Mouse (Mus musculus): Measurements from ENCODE around the gene Tmod3. TPM values are rescaled to one million over a fixed set of nuclear protein-coding genes. Genes with fewer than 3 reads are reported as not detected.
"Not testable (repeated sequence)": the region's sequence is repeated elsewhere in the genome, so short reads cannot be mapped to it uniquely, and the experiment has no call there.

Gene Tmod3
- polyA plus RNA-seq, 1 experiment, result 110 TPM

GRCm38 (mm10) chr9:75511236-75511939, 48.1 kb downstream of the Tmod3 start:
- no peak overlapping the region for H3K27ac ChIP-seq (ENCODE audit: insufficient read depth, low read depth, low read length)
- H3K4me3 ChIP-seq (ENCODE audit: insufficient read depth, low read length), result no peak overlapping the region
- TF ChIP-seq POLR2A (IDR thresholded peaks at IDR 0.05; ENCODE audit: borderline replicate concordance, low read depth, low read length), result no peak
- no peak for TF ChIP-seq CTCF (IDR thresholded peaks at IDR 0.05; ENCODE audit: low read depth, low read length)
- H3K4me1 ChIP-seq (ENCODE audit: control insufficient read depth, insufficient read depth, low read length), result no peaks in the 10 kb centered on the region

GRCm38 (mm10) chr9:75504311-75504710, 55.1 kb downstream of the Tmod3 start:
- TF ChIP-seq POLR2A (IDR thresholded peaks at IDR 0.05; ENCODE audit: borderline replicate concordance, low read depth, low read length) (no peak), CTCF (IDR thresholded peaks at IDR 0.05; ENCODE audit: low read depth, low read length) (no peak)

GRCm38 (mm10) chr9:75498571-75498970, 60.9 kb downstream of the Tmod3 start:
- H3K4me3 ChIP-seq (ENCODE audit: insufficient read depth, low read length), result no peak overlapping the region
- TF ChIP-seq CTCF (IDR thresholded peaks at IDR 0.05; ENCODE audit: low read depth, low read length) (no peak), POLR2A (IDR thresholded peaks at IDR 0.05; ENCODE audit: borderline replicate concordance, low read depth, low read length) (no peak)
- H3K4me1 ChIP-seq (ENCODE audit: control insufficient read depth, insufficient read depth, low read length), result no peaks in the 10 kb centered on the region
- no peak overlapping the region for H3K27ac ChIP-seq (ENCODE audit: insufficient read depth, low read depth, low read length)

More at GRCm38 (mm10) chr9:75504311-75504710, 55.1 kb downstream of the Tmod3 start:
- Histone ChIP-seq H3K4me1 (ENCODE audit: control insufficient read depth, insufficient read depth, low read length) (no peaks in the 10 kb centered on the region), H3K27ac (ENCODE audit: insufficient read depth, low read depth, low read length) (no peak overlapping the region), H3K4me3 (ENCODE audit: insufficient read depth, low read length) (no peak overlapping the region)

- H3K4me1 ChIP-seq (ENCODE audit: control insufficient read depth, insufficient read depth, low read length), result no peaks in the 10 kb centered on the region
- TF ChIP-seq POLR2A (IDR thresholded peaks at IDR 0.05; ENCODE audit: borderline replicate concordance, low read depth, low read length) (no peak), CTCF (IDR thresholded peaks at IDR 0.05; ENCODE audit: low read depth, low read length) (no peak)
- no peak overlapping the region for H3K4me3 ChIP-seq (ENCODE audit: insufficient read depth, low read length)
- H3K27ac ChIP-seq (ENCODE audit: insufficient read depth, low read depth, low read length), result no peak overlapping the region
Measured at GRCm38 (mm10) chr9:75495945-75496344, 63.5 kb downstream of the Tmod3 start.

GRCm38 (mm10) chr9:75494407-75495005, 65.0 kb downstream of the Tmod3 start:
- Histone ChIP-seq H3K4me3 (ENCODE audit: insufficient read depth, low read length) (no peak overlapping the region), H3K27ac (ENCODE audit: insufficient read depth, low read depth, low read length) (no peak overlapping the region), H3K4me1 (ENCODE audit: control insufficient read depth, insufficient read depth, low read length) (no peaks in the 10 kb centered on the region)
- no peak for TF ChIP-seq CTCF (IDR thresholded peaks at IDR 0.05; ENCODE audit: low read depth, low read length)
- TF ChIP-seq POLR2A (IDR thresholded peaks at IDR 0.05; ENCODE audit: borderline replicate concordance, low read depth, low read length), result no peak

- not testable (repeated sequence) for H3K4me3 ChIP-seq (ENCODE audit: insufficient read depth, low read length); H3K27ac ChIP-seq (ENCODE audit: insufficient read depth, low read depth, low read length); H3K4me1 ChIP-seq (ENCODE audit: control insufficient read depth, insufficient read depth, low read length)
Measured at GRCm38 (mm10) chr9:75488255-75488654, 71.2 kb downstream of the Tmod3 start.

- Histone ChIP-seq H3K27ac (ENCODE audit: insufficient read depth, low read depth, low read length) (no peak overlapping the region), H3K4me1 (ENCODE audit: control insufficient read depth, insufficient read depth, low read length) (no peaks in the 10 kb centered on the region), H3K4me3 (ENCODE audit: insufficient read depth, low read length) (no peak overlapping the region)
- no peak for TF ChIP-seq CTCF (IDR thresholded peaks at IDR 0.05; ENCODE audit: low read depth, low read length)
- TF ChIP-seq POLR2A (IDR thresholded peaks at IDR 0.05; ENCODE audit: borderline replicate concordance, low read depth, low read length), result no peak
Measured at GRCm38 (mm10) chr9:75485231-75485630, 74.2 kb downstream of the Tmod3 start.

GRCm38 (mm10) chr9:75480536-75481075, 78.9 kb downstream of the Tmod3 start:
- no peak overlapping the region for H3K4me3 ChIP-seq (ENCODE audit: insufficient read depth, low read length)
- no peak overlapping the region for H3K27ac ChIP-seq (ENCODE audit: insufficient read depth, low read depth, low read length)
- no peaks in the 10 kb centered on the region for H3K4me1 ChIP-seq (ENCODE audit: control insufficient read depth, insufficient read depth, low read length)
- TF ChIP-seq POLR2A (IDR thresholded peaks at IDR 0.05; ENCODE audit: borderline replicate concordance, low read depth, low read length) (no peak), CTCF (IDR thresholded peaks at IDR 0.05; ENCODE audit: low read depth, low read length) (no peak)

GRCm38 (mm10) chr9:75479106-75479725, 80.2 kb downstream of the Tmod3 start:
- Histone ChIP-seq H3K4me1 (ENCODE audit: control insufficient read depth, insufficient read depth, low read length) (no peaks in the 10 kb centered on the region), H3K4me3 (ENCODE audit: insufficient read depth, low read length) (no peak overlapping the region), H3K27ac (ENCODE audit: insufficient read depth, low read depth, low read length) (no peak overlapping the region)
- TF ChIP-seq POLR2A (IDR thresholded peaks at IDR 0.05; ENCODE audit: borderline replicate concordance, low read depth, low read length), result no peak
- TF ChIP-seq CTCF (IDR thresholded peaks at IDR 0.05; ENCODE audit: low read depth, low read length), result no peak

- no peak overlapping the region for H3K4me3 ChIP-seq (ENCODE audit: insufficient read depth, low read length)
- H3K27ac ChIP-seq (ENCODE audit: insufficient read depth, low read depth, low read length), result no peak overlapping the region
- no peak for TF ChIP-seq POLR2A (IDR thresholded peaks at IDR 0.05; ENCODE audit: borderline replicate concordance, low read depth, low read length)
- no peak for TF ChIP-seq CTCF (IDR thresholded peaks at IDR 0.05; ENCODE audit: low read depth, low read length)
- H3K4me1 ChIP-seq (ENCODE audit: control insufficient read depth, insufficient read depth, low read length), result no peaks in the 10 kb centered on the region
Measured at GRCm38 (mm10) chr9:75477212-75477611, 82.2 kb downstream of the Tmod3 start.
